Mouse (Mus musculus): Measurements from ENCODE around the gene Wdr43. TPM values are rescaled to one million over a fixed set of nuclear protein-coding genes. Genes with fewer than 3 reads are reported as not detected.

Wdr43 gene
- polyA plus RNA-seq, 1 experiment from 2014 or later: 54.6 TPM

GRCm38 (mm10) chr17:71669511-71669910 is 53.8 kb downstream of the Wdr43 start:
- ATAC-seq: no peak
- H3K9me3 ChIP-seq (replicated peaks): no peaks in the 10 kb centered on the region; the same call in 1 of the 2 replicates
- H3K27me3 ChIP-seq: no peaks in the 10 kb centered on the region
- WGBS: 83% methylated on average over 5 of the region's 5 CpGs
- H3K4me1 ChIP-seq: peaks cover 15% of the 10 kb centered on the region
- H3K4me2 ChIP-seq: no peak overlapping the region
- H3K9ac ChIP-seq: no peak overlapping the region
- H3K4me3 ChIP-seq: no peak overlapping the region
- no peaks in the 10 kb centered on the region for H3K36me3 ChIP-seq (ENCODE audit: poor library complexity, severe bottlenecking)
- H3K27ac ChIP-seq: no peak overlapping the region

- Histone ChIP-seq H3K27ac (no peak overlapping the region), H3K27me3 (no peaks in the 10 kb centered on the region), H3K4me2 (no peak overlapping the region), H3K9me3 (replicated peaks) (no peaks in the 10 kb centered on the region; the same call in 1 of the 2 replicates), H3K36me3 (ENCODE audit: poor library complexity, severe bottlenecking) (no peaks in the 10 kb centered on the region), H3K9ac (no peak overlapping the region), H3K4me3 (no peak overlapping the region), H3K4me1 (peaks cover 15% of the 10 kb centered on the region)
- ATAC-seq: no peak
- WGBS: 49% methylated on average over 17 of the region's 17 CpGs
These were observed 56.3 kb downstream of the Wdr43 start for GRCm38 (mm10) chr17:71671840-71672546.

- Histone ChIP-seq H3K9me3 (replicated peaks) (no peaks in the 10 kb centered on the region; the same call in 1 of the 2 replicates), H3K4me3 (no peak within 1 kb of the TSS), H3K27ac (no peak within 1 kb of the TSS), H3K27me3 (no peaks in the 10 kb centered on the region), H3K9ac (no peak within 1 kb of the TSS), H3K4me1 (peaks cover 15% of the 10 kb centered on the region), H3K36me3 (ENCODE audit: poor library complexity, severe bottlenecking) (no peaks in the 10 kb centered on the region), H3K4me2 (no peak within 1 kb of the TSS)
- WGBS: 45% methylated on average over 9 of the region's 9 CpGs
- 0 out of 2 replicates have a peak, but pooled peaks have one; percentile 11 for ATAC-seq
These were observed 57.4 kb downstream of the Wdr43 start, which contains the start of gene Togaram2 for GRCm38 (mm10) chr17:71673092-71673491. Gene Togaram2, plus strand, starts transcription at chr17:71673261.

GRCm38 (mm10) chr17:71673936-71674335 is 58.2 kb downstream of the Wdr43 start:
- H3K27me3 ChIP-seq: no peaks in the 10 kb centered on the region
- H3K4me1 ChIP-seq: peaks cover 15% of the 10 kb centered on the region
- H3K4me3 ChIP-seq: no peak overlapping the region
- H3K27ac ChIP-seq: no peak overlapping the region
- H3K4me2 ChIP-seq: no peak overlapping the region
- H3K9me3 ChIP-seq (replicated peaks): no peaks in the 10 kb centered on the region
- H3K36me3 ChIP-seq (ENCODE audit: poor library complexity, severe bottlenecking): no peaks in the 10 kb centered on the region
- 49% methylated on average over 9 of the region's 9 CpGs for WGBS
- H3K9ac ChIP-seq: no peak overlapping the region
- ATAC-seq: no peak

- Histone ChIP-seq H3K4me2 (no peak overlapping the region), H3K27me3 (no peaks in the 10 kb centered on the region), H3K36me3 (ENCODE audit: poor library complexity, severe bottlenecking) (no peaks in the 10 kb centered on the region), H3K4me1 (peaks cover 15% of the 10 kb centered on the region), H3K9ac (no peak overlapping the region), H3K4me3 (no peak overlapping the region), H3K9me3 (replicated peaks) (no peaks in the 10 kb centered on the region), H3K27ac (no peak overlapping the region)
- ATAC-seq: no peak
- 90% methylated on average over 18 of the region's 18 CpGs for WGBS
These were observed 59.2 kb downstream of the Wdr43 start for GRCm38 (mm10) chr17:71674886-71675285.

GRCm38 (mm10) chr17:71681666-71682065 is 66.0 kb downstream of the Wdr43 start:
- Histone ChIP-seq H3K9ac (no peak overlapping the region), H3K9me3 (replicated peaks) (no peaks in the 10 kb centered on the region), H3K36me3 (ENCODE audit: poor library complexity, severe bottlenecking) (no peaks in the 10 kb centered on the region), H3K4me2 (no peak overlapping the region), H3K27me3 (no peaks in the 10 kb centered on the region), H3K4me1 (peaks cover 7% of the 10 kb centered on the region), H3K4me3 (no peak overlapping the region), H3K27ac (no peak overlapping the region)
- ATAC-seq: no peak
- WGBS: 83% methylated on average over 14 of the region's 14 CpGs

- no peak for ATAC-seq
- no peaks in the 10 kb centered on the region for H3K27me3 ChIP-seq
- no peak overlapping the region for H3K4me3 ChIP-seq
- no peaks in the 10 kb centered on the region for H3K36me3 ChIP-seq (ENCODE audit: poor library complexity, severe bottlenecking)
- 93% methylated on average over 4 of the region's 4 CpGs for WGBS
- no peaks in the 10 kb centered on the region for H3K9me3 ChIP-seq (replicated peaks)
- H3K9ac ChIP-seq: no peak overlapping the region
- no peak overlapping the region for H3K27ac ChIP-seq
- no peak overlapping the region for H3K4me2 ChIP-seq
- peaks cover 7% of the 10 kb centered on the region for H3K4me1 ChIP-seq
These were observed 66.7 kb downstream of the Wdr43 start for GRCm38 (mm10) chr17:71682379-71682778.

- H3K9me3 ChIP-seq (replicated peaks): no peaks in the 10 kb centered on the region
- no peak overlapping the region for H3K4me2 ChIP-seq
- peaks cover 7% of the 10 kb centered on the region for H3K4me1 ChIP-seq
- ATAC-seq: no peak
- H3K36me3 ChIP-seq (ENCODE audit: poor library complexity, severe bottlenecking): no peaks in the 10 kb centered on the region
- no peak overlapping the region for H3K27ac ChIP-seq
- 88% methylated on average over 6 of the region's 6 CpGs for WGBS
- no peaks in the 10 kb centered on the region for H3K27me3 ChIP-seq
- H3K4me3 ChIP-seq: no peak overlapping the region
- no peak overlapping the region for H3K9ac ChIP-seq
These were observed 67.6 kb downstream of the Wdr43 start for GRCm38 (mm10) chr17:71683281-71683680.

- Histone ChIP-seq H3K36me3 (ENCODE audit: poor library complexity, severe bottlenecking) (no peaks in the 10 kb centered on the region), H3K9ac (no peak overlapping the region), H3K4me3 (no peak overlapping the region), H3K27me3 (no peaks in the 10 kb centered on the region), H3K27ac (no peak overlapping the region), H3K4me1 (peaks cover 7% of the 10 kb centered on the region), H3K4me2 (no peak overlapping the region), H3K9me3 (replicated peaks) (no peaks in the 10 kb centered on the region; the same call in 1 of the 2 replicates)
- peak; percentile 21; the same call in 1 of the 2 replicates for ATAC-seq
- 43% methylated on average over 5 of the region's 5 CpGs for WGBS
These were observed 68.5 kb downstream of the Wdr43 start for GRCm38 (mm10) chr17:71684103-71684608.

GRCm38 (mm10) chr17:71687436-71687835 is 71.7 kb downstream of the Wdr43 start:
- H3K4me3 ChIP-seq: no peak overlapping the region
- no peak for ATAC-seq
- no peaks in the 10 kb centered on the region; the same call in 1 of the 2 replicates for H3K9me3 ChIP-seq (replicated peaks)
- WGBS: 76% methylated on average over 9 of the region's 9 CpGs
- H3K9ac ChIP-seq: no peak overlapping the region
- H3K4me2 ChIP-seq: no peak overlapping the region
- no peaks in the 10 kb centered on the region for H3K27me3 ChIP-seq
- peaks cover 15% of the 10 kb centered on the region for H3K4me1 ChIP-seq
- H3K27ac ChIP-seq: no peak overlapping the region; the same call in 1 of the 2 replicates
- H3K36me3 ChIP-seq (ENCODE audit: poor library complexity, severe bottlenecking): no peaks in the 10 kb centered on the region

- 88% methylated on average over 5 of the region's 5 CpGs for WGBS
- Histone ChIP-seq H3K4me1 (peaks cover 13% of the 10 kb centered on the region), H3K9ac (no peak overlapping the region), H3K4me2 (no peak overlapping the region), H3K36me3 (ENCODE audit: poor library complexity, severe bottlenecking) (no peaks in the 10 kb centered on the region), H3K27ac (no peak overlapping the region), H3K27me3 (no peaks in the 10 kb centered on the region), H3K4me3 (no peak overlapping the region), H3K9me3 (replicated peaks) (no peaks in the 10 kb centered on the region; the same call in 1 of the 2 replicates)
- no peak for ATAC-seq
These were observed 74.2 kb downstream of the Wdr43 start for GRCm38 (mm10) chr17:71689903-71690302.

- H3K27me3 ChIP-seq: no peaks in the 10 kb centered on the region
- 65% methylated on average over 11 of the region's 11 CpGs for WGBS
- H3K27ac ChIP-seq: no peak overlapping the region
- no peaks in the 10 kb centered on the region for H3K36me3 ChIP-seq (ENCODE audit: poor library complexity, severe bottlenecking)
- H3K9me3 ChIP-seq (replicated peaks): no peaks in the 10 kb centered on the region; the same call in 1 of the 2 replicates
- ATAC-seq: peak; percentile 6; the same call in 1 of the 2 replicates
- peaks cover 13% of the 10 kb centered on the region for H3K4me1 ChIP-seq
- no peak overlapping the region for H3K4me2 ChIP-seq
- H3K4me3 ChIP-seq: no peak overlapping the region
- no peak overlapping the region for H3K9ac ChIP-seq
These were observed 75.7 kb downstream of the Wdr43 start for GRCm38 (mm10) chr17:71691361-71691875.

Measured in forebrain, embryonic 13.5 days (tissue).